Mouse (Mus musculus): ENCODE results near the gene 3110001I22Rik. TPM values are rescaled to one million over a fixed set of nuclear protein-coding genes. Genes with fewer than 3 reads are reported as not detected.

The 3110001I22Rik gene
- polyA plus RNA-seq (2012; rRNA removed; ENCODE audit: low replicate concordance) = 0.15 and 0.36 TPM in 2 replicates

GRCm38 (mm10) chr16:13671685-13672385, at the start of gene 3110001I22Rik, which contains the start of gene Bfar:
3110001I22Rik (plus strand) TSS chr16:13671929.
Bfar (plus strand) TSS chr16:13671858.

GRCm38 (mm10) chr16:13667878-13668343, 3.8 kb upstream of the 3110001I22Rik start, which contains the start of gene Parn:
Parn (minus strand) TSS chr16:13668170.

Other genes starting within 250 kb of the 3110001I22Rik start
- 4.6 and 5.6 TPM in 2 replicates for gene Parn, start 3.8 kb upstream of the 3110001I22Rik start, polyA plus RNA-seq (2012; rRNA removed; ENCODE audit: low replicate concordance)
- gene Bfar, start 71 bp upstream of the 3110001I22Rik start, polyA plus RNA-seq (2012; rRNA removed; ENCODE audit: low replicate concordance) = 12.1 and 13.4 TPM in 2 replicates
- 6.5 and 9.9 TPM in 2 replicates for gene Pla2g10, start 59.1 kb downstream of the 3110001I22Rik start, polyA plus RNA-seq (2012; rRNA removed; ENCODE audit: low replicate concordance)
- 2.8 and 3.6 TPM in 2 replicates for gene Rrn3, start 108.8 kb downstream of the 3110001I22Rik start, polyA plus RNA-seq (2012; rRNA removed; ENCODE audit: low replicate concordance)
- gene Ntan1, start 146.9 kb downstream of the 3110001I22Rik start, polyA plus RNA-seq (2012; rRNA removed; ENCODE audit: low replicate concordance) = 26.7 and 31.4 TPM in 2 replicates
- 64.3 and 91.1 TPM in 2 replicates for gene Pdxdc1, start 231.2 kb downstream of the 3110001I22Rik start, polyA plus RNA-seq (2012; rRNA removed; ENCODE audit: low replicate concordance)
- 0.36 and 4.1 TPM in 2 replicates for gene Mpv17l, start 231.2 kb downstream of the 3110001I22Rik start, polyA plus RNA-seq (2012; rRNA removed; ENCODE audit: low replicate concordance)

All from duodenum, adult 2 months (tissue).